Mouse (Mus musculus) cerebellum, adult 2 months (tissue): ENCODE measurements around the gene Tmem259. TPM values are rescaled to one million over a fixed set of nuclear protein-coding genes. Genes with fewer than 3 reads are reported as not detected.

Experiments
- DNase-seq, 2 experiments: peaks; one replicate each; pipeline ENCODE4 v3.0.0; 2021
- H3K27ac ChIP-seq: fragments of 200-500 bp; 2 replicates; pipeline ENCODE4 v1.5.1; 2012; ENCODE audit warnings: low read length, control low read depth, inconsistent platforms; ENCODE audit not compliant: insufficient read depth
- H3K27me3 ChIP-seq: fragments of 200-500 bp; 2 replicates; pipeline ENCODE4 v1.6.1; 2012; ENCODE audit warnings: inconsistent platforms, mild to moderate bottlenecking, low read length, moderate library complexity; ENCODE audit not compliant: control insufficient read depth, insufficient read depth
- H3K4me1 ChIP-seq: fragments of 200-500 bp; 2 replicates; pipeline ENCODE4 v1.6.1; 2011; ENCODE audit warnings: low read length; ENCODE audit not compliant: control insufficient read depth, insufficient read depth
- H3K4me3 ChIP-seq: fragments of 200-500 bp; replicated peaks from 2 replicates; pipeline ENCODE3; 2011; ENCODE audit warnings: mild to moderate bottlenecking, low read depth, low read length, control low read depth; ENCODE audit not compliant: insufficient read depth
- CTCF ChIP-seq: fragments of 200-500 bp; IDR thresholded peaks from 2 replicates; pipeline ENCODE4 v1.5.1; 2011; ENCODE audit warnings: low read depth, mild to moderate bottlenecking, control low read depth, low read length, moderate library complexity, borderline replicate concordance; ENCODE audit not compliant: insufficient read depth
- POLR2A ChIP-seq: fragments of 200-500 bp; IDR thresholded peaks from 2 replicates; pipeline ENCODE4 v1.6.1; 2011; ENCODE audit warnings: low read length, control low read depth, borderline replicate concordance; ENCODE audit not compliant: insufficient read depth
- WGBS: fragments of 180-500 bp; shearing (Covaris S2); methylation state at CpG from one replicate; pipeline ENCODE4 v1.1.7; 2018; 5-methylcytosine and 5-hydroxymethylcytosine counted together
- polyA plus RNA-seq: library from polyadenylated mRNA; depleted of rRNA; stranded (reverse); fragments of >200 nt; gene quantifications from 2 replicates; pipeline ENCODE4 v1.2.3, GENCODE M21; 2012

The Tmem259 gene
- polyA plus RNA-seq, 1 experiment, result 191 TPM

- H3K27ac ChIP-seq, result no peak within 1 kb of the TSS
- TF ChIP-seq POLR2A (no peak), CTCF (no peak)
- H3K27me3 ChIP-seq, result no peaks in the 10 kb centered on the region
- no peak for DNase-seq
- H3K4me1 ChIP-seq, result peaks cover 6% of the 10 kb centered on the region; the same call in 1 of the 2 replicates
- no peak within 1 kb of the TSS for H3K4me3 ChIP-seq
- 1% methylated on average over 59 of the region's 59 CpGs for WGBS
Observed at GRCm38 (mm10) chr10:79988506-79989271, 4.6 kb upstream of the Tmem259 start, which contains the start of gene Cnn2. Cnn2 (plus strand) TSS chr10:79988584.

DNA sequence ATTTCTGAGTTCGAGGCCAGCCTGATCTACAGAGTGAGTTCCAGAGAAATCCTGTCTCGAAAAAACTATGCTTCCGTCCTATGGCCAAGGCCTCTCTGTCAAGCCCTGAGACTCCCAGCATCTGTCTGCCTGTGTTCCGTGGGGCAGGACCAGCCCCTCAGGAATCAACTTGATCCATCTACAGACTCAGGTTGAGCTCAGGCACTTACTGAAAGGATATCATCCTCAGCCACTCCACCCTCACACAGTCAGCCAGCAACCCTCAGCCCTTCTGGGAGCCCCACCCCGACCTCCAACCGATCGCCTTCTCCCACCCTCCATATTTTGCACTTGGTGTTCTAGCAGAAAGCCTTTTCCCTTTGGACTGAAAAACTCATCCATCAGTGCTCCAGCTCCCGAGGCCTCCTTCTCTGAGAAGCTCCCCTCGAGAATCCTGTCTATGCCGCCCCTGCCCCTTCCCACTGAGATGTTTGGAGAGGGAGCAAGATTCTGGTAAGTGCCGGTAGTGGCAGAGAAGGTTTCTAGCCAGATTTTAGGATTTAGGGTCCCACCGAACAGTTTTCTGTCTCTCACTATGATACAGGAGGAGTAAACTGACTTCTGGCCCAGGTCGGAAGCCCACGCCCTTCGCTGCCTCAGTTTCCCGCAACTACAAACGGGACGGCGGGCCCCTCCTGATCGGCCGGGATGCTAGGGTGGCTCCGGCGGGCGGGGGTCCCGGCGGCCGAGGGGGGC lies 3.8 kb upstream of the Tmem259 start:
- no peak for DNase-seq
- 19% methylated on average over 27 of the region's 27 CpGs for WGBS
- Histone ChIP-seq H3K4me3 (no peak overlapping the region), H3K27me3 (no peaks in the 10 kb centered on the region), H3K4me1 (peaks cover 8% of the 10 kb centered on the region; the same call in 1 of the 2 replicates), H3K27ac (no peak overlapping the region)
- TF ChIP-seq POLR2A (no peak), CTCF (no peak)

- H3K27ac ChIP-seq, result no peak overlapping the region
- peak; percentile 82 to 90 for DNase-seq
- 4% methylated on average over 11 of the region's 11 CpGs for WGBS
Observed at GRCm38 (mm10) chr10:79986963-79987362, 2.8 kb upstream of the Tmem259 start.

GRCm38 (mm10) chr10:79986232-79986878 lies 2.2 kb upstream of the Tmem259 start:
- H3K27ac ChIP-seq, result peak overlapping the region; percentile 97
- peaks cover 19% of the 10 kb centered on the region for H3K4me1 ChIP-seq
- WGBS, result 21% methylated on average over 6 of the region's 6 CpGs
- no peaks in the 10 kb centered on the region for H3K27me3 ChIP-seq
- no peak for TF ChIP-seq POLR2A
- TF ChIP-seq CTCF, result no peak
- DNase-seq, result peak; percentile 53 to 56
- peak overlapping the region; percentile 81 for H3K4me3 ChIP-seq

More at GRCm38 (mm10) chr10:79986963-79987362, 2.8 kb upstream of the Tmem259 start:
- Histone ChIP-seq H3K4me3 (no peak overlapping the region), H3K27me3 (no peaks in the 10 kb centered on the region), H3K4me1 (peaks cover 15% of the 10 kb centered on the region; the same call in 1 of the 2 replicates)
- TF ChIP-seq CTCF, result peak; percentile 83
- no peak for TF ChIP-seq POLR2A

GRCm38 (mm10) chr10:79985334-79986231 lies 1.5 kb upstream of the Tmem259 start:
- H3K4me3 ChIP-seq, result peak overlapping the region; percentile 81
- peak overlapping the region; percentile 97 for H3K27ac ChIP-seq
- no peaks in the 10 kb centered on the region for H3K27me3 ChIP-seq
- peak; percentile 81 to 84 for DNase-seq
- under 1% methylated on average over 35 of the region's 35 CpGs for WGBS
- peaks cover 26% of the 10 kb centered on the region for H3K4me1 ChIP-seq
- TF ChIP-seq POLR2A, result peak; percentile 56; the same call in 1 of the 2 replicates
- TF ChIP-seq CTCF, result no peak

DNA sequence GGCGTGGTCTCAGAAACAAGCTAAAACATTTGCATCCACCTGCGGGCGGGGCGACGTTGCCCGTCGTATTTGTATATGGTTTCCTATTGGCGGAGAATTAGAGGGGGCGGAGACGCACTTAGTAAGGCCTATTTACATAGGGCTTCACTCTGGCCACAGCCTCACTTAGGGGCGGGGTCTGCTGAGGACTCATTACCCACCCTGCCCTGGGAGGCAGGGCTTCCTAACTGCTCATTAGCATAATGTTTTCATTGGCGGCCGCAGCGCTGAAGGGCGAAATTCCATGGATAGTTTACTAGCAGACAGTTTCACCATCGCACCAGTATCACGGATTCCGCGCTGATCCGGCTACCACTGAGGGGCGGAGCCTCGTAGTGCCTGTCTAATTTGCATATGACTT lies 741 bp upstream of the Tmem259 start:
- Histone ChIP-seq H3K27ac (peak overlapping the region; percentile 92), H3K27me3 (no peaks in the 10 kb centered on the region), H3K4me3 (peak overlapping the region; percentile 81), H3K4me1 (peaks cover 26% of the 10 kb centered on the region)
- peak; percentile 95 to 98 for DNase-seq
- under 1% methylated on average over 22 of the region's 22 CpGs for WGBS
- TF ChIP-seq POLR2A (peak; percentile 49; the same call in 1 of the 2 replicates), CTCF (no peak)
